Mouse (Mus musculus) cerebellum, postnatal 36 days (tissue): ENCODE measurements around the gene Gpc1.

Experiments
- DNase-seq, 2 experiments: peaks; one replicate each; pipeline ENCODE4 v3.0.0; 2021 to 2022; ENCODE audit warnings: mixed read lengths in 2 of 2

Gene Gpc1

DNA sequence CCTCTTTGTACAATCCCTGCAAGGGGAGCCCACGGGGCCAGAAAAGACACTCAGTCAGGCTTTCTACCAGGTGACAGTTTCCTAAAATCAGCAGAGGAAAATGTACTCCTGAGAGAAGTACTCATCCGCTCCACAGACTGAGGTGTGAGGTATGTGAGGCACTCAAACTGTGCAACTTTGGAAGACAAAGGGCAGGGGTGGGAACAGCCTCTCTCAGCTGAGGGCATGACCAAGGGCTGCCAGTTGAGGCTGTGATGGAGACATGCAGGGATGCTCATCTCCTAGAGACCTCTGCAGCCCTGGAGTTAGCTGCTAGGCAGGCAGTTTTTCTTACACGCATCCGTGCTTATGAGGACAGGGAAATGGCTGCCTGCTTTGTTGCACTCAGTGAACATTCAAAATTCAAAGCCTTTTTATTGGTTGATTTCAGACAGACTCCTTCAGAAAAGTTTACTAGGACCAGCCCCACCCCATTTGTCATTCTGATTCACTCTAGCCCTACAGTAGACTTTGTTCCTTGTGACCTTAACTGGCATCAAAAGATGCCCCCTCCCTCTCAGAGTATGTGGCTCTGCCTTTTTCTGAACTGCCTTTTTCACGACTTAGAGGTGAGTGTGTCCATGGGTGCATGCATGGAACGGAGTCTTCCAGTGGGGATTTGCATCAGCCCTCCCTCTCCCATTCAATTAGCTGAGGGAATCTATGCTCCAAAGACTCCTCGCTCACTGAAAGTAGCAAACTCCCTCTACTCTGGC, 57.6 kb downstream of the Gpc1 start:
- no peak for DNase-seq

DNA sequence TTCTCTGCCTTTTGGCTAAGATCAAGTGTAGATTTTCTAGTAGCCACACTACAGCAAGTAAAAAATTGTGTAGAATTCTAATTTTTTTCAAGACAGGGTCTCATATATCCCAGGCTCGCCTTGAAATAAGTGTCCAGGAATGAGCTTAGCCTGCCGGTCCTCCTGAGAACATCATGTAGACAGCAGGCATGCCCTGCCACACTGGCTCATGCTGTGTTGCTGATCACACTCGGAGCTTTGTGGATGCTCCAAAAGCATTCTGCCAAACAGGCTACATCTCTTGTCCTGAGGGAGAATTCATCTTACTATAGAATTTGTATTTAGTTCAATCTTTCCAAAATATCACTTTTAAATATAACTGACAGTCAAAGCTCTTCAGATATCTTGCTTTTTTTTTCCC, 61.3 kb downstream of the Gpc1 start:
- peak; percentile 56 to 58 for DNase-seq

DNA sequence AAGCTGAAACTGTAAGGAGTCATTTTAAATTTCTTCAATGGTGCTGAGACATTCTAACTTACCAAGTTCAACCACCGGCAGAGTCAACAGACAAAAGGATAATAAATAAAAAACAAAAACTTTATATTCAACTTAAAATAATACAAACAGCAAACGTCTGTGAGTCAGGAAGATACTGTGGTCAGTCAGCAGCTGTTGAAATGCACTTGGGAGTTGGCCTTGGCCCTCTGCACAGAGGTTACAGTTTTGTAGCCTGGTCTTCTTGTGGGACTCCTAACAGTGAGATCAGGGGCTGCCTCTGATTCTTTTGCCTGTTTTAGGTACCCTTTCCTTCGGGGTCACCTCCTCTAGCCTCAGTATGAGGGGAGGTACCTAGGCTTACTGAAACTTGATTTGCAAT, 62.5 kb downstream of the Gpc1 start:
- DNase-seq: no peak

DNA sequence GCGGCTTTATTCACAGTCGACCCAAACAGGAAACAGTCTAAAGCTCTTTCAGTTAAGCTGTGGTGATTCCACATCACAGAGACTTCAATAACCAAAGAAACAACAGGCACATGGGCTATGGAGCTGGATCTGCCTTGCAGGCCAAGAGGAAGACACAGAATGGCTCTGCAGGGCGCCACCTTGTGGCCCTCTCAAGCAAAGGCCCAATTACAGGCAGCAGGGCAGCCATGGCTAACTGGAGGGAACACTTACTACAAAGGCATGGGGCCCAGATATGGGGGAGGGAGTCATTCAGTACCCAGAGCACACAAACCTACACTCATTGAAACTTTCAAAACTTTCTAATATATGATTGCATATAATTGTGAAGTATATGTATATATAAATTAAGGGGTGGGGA, 63.6 kb downstream of the Gpc1 start:
- DNase-seq: peak; percentile 91 to 93

DNA sequence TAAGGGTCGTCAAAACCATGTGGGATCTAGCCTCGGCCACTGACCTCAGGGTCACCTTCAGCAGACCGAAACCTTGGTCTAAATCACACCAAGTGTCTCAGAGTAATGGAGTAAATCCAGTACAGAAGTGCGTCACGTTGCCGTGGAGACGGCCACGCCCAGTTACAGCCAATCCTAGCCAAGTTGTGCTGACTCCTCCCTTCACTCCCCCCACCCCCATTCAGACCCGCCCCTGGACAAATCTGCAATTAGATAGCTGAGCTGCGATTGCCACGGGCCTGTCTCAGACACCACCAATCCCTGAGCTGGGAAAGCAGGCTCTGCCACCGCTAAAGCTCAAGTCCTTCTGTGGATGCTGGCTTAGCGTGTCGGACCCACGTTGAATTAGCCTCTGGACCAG, 71.3 kb downstream of the Gpc1 start, which contains the start of gene Ankmy1:
Gene Ankmy1 (minus strand): TSS at position 121 of the 400 bp plus-strand sequence.
- no peak for DNase-seq

DNA sequence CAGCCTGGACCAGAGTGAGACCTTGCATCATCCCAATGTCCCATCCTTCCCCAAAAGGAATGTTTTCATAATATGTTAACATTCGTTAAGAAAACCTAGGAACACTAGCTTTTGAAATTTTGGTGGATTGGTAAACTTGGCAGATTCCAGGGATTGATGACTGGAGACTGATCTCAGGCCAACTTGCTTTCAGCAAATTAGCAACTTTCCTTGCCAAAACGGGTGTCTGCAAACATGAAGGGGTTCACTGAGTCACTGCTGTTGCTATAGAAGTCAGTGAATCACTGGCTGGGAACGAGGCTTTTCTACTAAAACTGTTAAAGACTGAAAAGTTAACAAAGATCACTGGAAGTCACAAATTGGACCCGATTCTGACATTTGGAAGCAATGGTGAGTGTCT, 72.2 kb downstream of the Gpc1 start:
- DNase-seq: no peak

DNA sequence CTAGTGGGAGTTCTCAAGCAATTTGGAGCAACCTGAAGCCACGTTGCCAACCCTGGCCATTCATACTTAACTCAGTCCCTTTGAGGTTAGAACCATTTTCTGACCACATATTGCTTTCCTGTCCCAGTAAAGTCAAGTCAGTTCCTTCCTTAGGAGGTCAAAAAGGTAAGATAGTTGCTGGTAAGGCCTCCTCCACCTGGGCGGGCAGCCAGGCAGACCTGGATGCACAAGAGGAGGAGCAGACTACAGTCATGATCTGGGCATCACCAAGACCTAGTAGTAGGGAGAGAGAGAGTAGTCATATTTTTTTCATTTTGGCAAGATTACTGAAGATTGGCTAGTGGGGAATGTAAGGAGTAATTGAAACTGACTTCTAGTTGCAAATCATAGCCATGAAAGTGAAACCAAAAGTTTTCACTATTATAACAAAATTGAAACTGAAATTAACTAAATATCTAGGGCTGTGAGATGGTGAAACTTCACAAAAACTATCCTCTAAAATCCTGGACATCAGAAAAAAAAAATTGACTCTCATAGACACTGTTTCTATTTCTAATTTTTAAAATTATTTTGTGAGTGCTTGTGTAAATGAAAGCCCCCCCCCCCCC, 74.4 kb downstream of the Gpc1 start:
- no peak for DNase-seq

DNA sequence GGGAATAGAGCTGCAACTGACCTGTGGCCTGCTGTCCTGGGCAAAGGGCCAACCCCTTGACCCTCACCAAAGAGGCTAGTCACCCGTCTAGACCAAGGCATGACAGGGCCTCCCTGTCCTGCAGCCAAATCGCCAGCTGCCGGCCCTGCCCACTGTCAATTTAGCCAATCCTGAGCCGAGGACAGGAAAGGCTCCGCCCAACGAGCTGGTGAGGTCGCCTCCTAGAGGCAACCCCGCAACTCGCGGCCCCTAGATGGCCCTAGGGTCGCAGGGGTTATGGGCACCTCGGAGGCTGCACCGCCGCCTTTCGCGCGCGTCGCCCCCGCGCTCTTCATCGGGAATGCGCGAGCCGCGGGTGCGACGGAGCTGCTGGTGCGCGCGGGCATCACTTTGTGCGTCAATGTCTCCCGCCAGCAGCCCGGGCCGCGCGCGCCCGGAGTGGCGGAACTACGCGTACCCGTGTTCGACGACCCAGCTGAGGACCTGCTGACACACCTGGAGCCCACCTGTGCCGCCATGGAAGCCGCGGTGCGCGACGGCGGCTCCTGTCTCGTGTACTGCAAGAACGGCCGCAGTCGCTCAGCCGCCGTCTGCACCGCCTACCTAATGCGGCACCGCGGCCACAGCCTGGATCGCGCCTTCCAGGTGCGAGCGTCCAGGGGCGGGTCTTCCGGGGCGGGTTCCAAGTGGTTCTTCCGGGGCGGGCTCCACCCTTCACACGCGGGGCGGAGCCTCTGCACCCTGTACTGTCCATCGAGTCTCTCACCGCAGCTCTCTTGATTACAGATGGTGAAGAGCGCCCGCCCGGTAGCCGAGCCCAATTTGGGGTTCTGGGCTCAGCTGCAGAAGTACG, 75.6 kb downstream of the Gpc1 start, which contains the start of gene Dusp28:
Gene Dusp28 (plus strand): TSS at position 203 of the 853 bp plus-strand sequence.
- DNase-seq: peak; percentile 85 to 88

DNA sequence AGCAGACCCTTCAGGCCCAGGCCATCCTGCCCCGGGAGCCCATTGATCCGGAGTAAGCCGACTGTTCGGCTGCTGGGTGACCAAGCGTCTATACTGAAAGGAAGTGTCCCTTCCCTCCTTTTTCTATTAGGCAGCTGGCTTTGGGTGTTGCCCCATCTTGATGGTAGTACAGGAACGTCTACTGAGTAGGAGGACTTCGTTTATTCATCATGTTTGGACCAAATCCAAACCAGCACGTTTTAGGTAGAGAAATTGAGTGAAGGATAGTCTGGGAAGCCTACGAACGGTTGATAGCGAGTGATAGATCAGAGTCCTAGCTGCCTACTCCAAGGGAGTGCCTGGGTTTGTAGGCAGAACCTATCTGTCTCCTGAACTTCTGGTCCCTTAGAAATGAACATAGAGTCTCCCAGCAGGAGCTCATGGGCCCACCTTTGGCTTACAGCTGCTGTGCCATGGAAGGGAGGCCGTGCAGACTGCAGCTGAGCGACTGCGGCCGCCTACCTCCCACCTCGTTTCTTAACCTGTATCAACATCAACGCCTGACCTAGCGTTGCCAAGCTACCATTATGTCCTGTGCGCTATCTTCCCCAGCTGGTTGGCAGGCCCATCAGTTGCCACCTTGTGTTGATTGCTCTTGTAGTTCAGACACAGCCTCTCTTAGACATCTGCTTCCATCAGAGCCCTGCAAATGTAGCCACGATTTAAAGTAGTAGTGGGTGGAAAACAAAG, 76.4 kb downstream of the Gpc1 start:
- DNase-seq: no peak

DNA sequence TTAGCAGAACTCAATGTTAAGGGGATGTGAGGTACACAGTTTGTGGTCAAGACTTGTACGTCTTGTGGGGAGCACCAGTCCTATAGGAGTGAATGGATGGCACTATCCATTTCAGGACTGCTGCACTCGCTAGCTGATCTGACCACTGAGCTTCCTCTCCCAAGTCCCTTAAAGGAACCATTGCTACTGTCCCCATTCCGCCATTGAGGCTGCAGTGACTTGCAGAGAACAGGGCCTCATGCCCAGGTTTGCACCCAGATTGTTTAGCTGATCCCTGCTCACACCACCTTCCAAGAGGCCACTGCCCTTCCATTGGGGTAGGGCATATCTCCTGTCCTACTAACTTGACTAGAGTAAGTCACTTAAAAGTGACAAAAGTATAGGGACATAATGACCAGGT, 77.2 kb downstream of the Gpc1 start:
- no peak for DNase-seq

DNA sequence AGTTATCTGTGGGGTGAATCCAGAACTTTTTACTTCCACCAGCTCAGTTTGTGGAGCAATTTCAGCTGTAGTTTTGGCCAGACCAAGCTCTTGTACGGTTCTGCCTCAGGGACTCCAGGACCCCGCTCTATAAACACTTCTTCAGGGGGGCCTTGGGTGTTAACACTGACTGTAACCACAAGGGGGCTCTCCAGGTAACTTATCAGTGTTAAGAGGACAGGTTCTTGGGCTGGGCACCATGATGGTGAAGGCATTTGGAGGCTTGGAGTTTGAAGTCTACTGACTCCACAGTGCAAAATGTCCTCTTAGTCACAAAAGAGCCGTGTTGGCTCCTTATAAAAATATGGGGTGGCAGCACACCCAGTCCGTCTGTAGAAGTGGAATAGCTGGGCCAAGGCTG, 77.6 kb downstream of the Gpc1 start:
- no peak for DNase-seq
